Mouse (Mus musculus) forebrain, embryonic 16.5 days (tissue): ENCODE measurements around the gene Ano10. TPM values are rescaled to one million over a fixed set of nuclear protein-coding genes. Genes with fewer than 3 reads are reported as not detected.

ENCODE experiments used
- ATAC-seq: fragments of 200-750 bp; cut with Nextera tagmentation; 2 replicates; pipeline ENCODE4 v1.8.0; 2017; ENCODE audit warnings: mild to moderate bottlenecking, moderate library complexity
- H3K27ac ChIP-seq: fragments of 300-500 bp; sonication (generic); 2 replicates; pipeline ENCODE4 v1.5.1; 2014; ENCODE audit warnings: low read length, control low read depth
- H3K27me3 ChIP-seq: fragments of 300-500 bp; sonication (generic); replicated peaks from 2 replicates; pipeline ENCODE4 v1.6.1; 2014; ENCODE audit warnings: low read length; ENCODE audit not compliant: control insufficient read depth, insufficient read depth
- H3K36me3 ChIP-seq: fragments of 300-500 bp; sonication (generic); 2 replicates; pipeline ENCODE4 v1.6.1; 2014; ENCODE audit not compliant: control insufficient read depth, insufficient read depth
- H3K4me1 ChIP-seq: fragments of 300-500 bp; sonication (generic); replicated peaks from 2 replicates; pipeline ENCODE4 v1.6.1; 2014; ENCODE audit warnings: low read length; ENCODE audit not compliant: control insufficient read depth, insufficient read depth
- H3K4me2 ChIP-seq: fragments of 300-500 bp; sonication (generic); 2 replicates; pipeline ENCODE4 v1.6.1; 2014; ENCODE audit warnings: mild to moderate bottlenecking, low read length, control low read depth
- H3K4me3 ChIP-seq: fragments of 300-500 bp; sonication (generic); replicated peaks from 2 replicates; pipeline ENCODE4 v1.5.1; 2014; ENCODE audit warnings: mild to moderate bottlenecking, low read length, control low read depth
- H3K9ac ChIP-seq: fragments of 300-500 bp; sonication (generic); replicated peaks from 2 replicates; pipeline ENCODE4 v1.6.1; 2014; ENCODE audit warnings: low read depth, low read length, control low read depth
- H3K9me3 ChIP-seq: fragments of 300-500 bp; sonication (generic); 2 replicates; pipeline ENCODE4 v1.6.1; 2016; ENCODE audit warnings: low read length; ENCODE audit not compliant: control insufficient read depth
- WGBS: fragments of 180-500 bp; shearing (Covaris S2); extraction: QIAGEN DNeasy Blood & Tissue Kit; methylation state at CpG from one replicate; pipeline ENCODE4 v1.1.7; 2014; 5-methylcytosine and 5-hydroxymethylcytosine counted together
- polyA plus RNA-seq: library from polyadenylated mRNA; unstranded; fragments of >200 nt; fragmentation: Nextera tagmentation; extraction: Ambion mirVana; gene quantifications from 2 replicates; pipeline ENCODE4 v1.2.1, GENCODE M21; 2015

Ano10 gene
- polyA plus RNA-seq, 1 experiment from 2014 or later, result 35.0 TPM

- no peaks in the 10 kb centered on the region for H3K9me3 ChIP-seq
- H3K4me1 ChIP-seq, result peaks cover 8% of the 10 kb centered on the region
- no peak overlapping the region for H3K27ac ChIP-seq
- no peaks in the 10 kb centered on the region for H3K36me3 ChIP-seq
- H3K27me3 ChIP-seq, result no peaks in the 10 kb centered on the region
- 35% methylated on average over 2 of the region's 2 CpGs for WGBS
- no peak overlapping the region for H3K4me2 ChIP-seq
- no peak for ATAC-seq
- H3K9ac ChIP-seq, result no peak overlapping the region
- H3K4me3 ChIP-seq, result no peak overlapping the region
These were observed 9.5 kb downstream of the Ano10 start for GRCm38 (mm10) chr9:122284696-122285095.

DNA sequence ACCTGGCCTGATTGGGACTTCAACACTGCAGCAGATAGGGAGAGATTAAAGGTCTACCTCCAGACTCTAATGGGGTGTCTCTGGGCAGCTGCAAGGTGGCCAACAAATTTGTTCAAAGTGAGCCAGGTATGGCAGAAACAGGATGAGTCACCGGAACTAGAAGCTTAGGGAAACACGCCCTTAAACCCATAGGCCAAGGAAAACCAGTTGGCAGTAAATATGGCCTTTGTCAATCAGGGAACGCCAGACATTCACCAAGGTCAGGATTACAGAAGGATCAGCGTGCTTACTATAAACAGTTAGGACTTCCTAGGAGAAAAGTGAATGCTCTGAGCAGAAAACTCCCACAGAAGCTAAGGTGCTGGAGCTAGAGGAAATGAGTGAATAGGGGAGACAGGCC lies 13.2 kb downstream of the Ano10 start:
- H3K4me3 ChIP-seq, result no peak overlapping the region
- no peaks in the 10 kb centered on the region for H3K36me3 ChIP-seq
- ATAC-seq, result no peak
- H3K4me2 ChIP-seq, result no peak overlapping the region
- no peak overlapping the region for H3K27ac ChIP-seq
- H3K27me3 ChIP-seq, result no peaks in the 10 kb centered on the region
- 92% methylated on average over 4 of the region's 4 CpGs for WGBS
- no peaks in the 10 kb centered on the region for H3K9me3 ChIP-seq
- peaks cover 6% of the 10 kb centered on the region for H3K4me1 ChIP-seq
- no peak overlapping the region for H3K9ac ChIP-seq

DNA sequence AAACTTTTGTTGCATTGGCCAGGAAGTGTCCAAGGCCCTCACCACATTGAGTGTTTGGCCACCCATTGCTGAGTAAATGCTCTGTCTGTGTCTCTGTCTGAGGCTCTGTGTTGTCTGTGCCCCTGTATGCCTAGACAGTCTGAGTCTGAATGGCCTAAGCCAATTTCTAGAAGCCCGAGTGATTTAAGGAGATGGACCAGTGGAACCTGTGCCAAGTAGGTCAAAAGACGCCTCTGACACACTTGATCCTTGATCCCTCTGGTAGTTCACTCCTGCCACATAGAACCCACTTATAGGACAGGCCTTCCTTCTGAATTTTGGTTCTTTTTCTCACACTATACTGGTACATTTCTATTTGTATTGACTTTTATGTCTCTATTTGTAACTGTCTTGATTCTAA lies 17.6 kb downstream of the Ano10 start:
- ATAC-seq, result no peak
- Histone ChIP-seq H3K9ac (no peak overlapping the region), H3K4me2 (no peak overlapping the region), H3K4me3 (no peak overlapping the region), H3K9me3 (no peaks in the 10 kb centered on the region), H3K4me1 (no peaks in the 10 kb centered on the region), H3K27ac (no peak overlapping the region), H3K36me3 (peaks cover 5% of the 10 kb centered on the region; the same call in 1 of the 2 replicates), H3K27me3 (no peaks in the 10 kb centered on the region)
- 89% methylated on average over 2 of the region's 2 CpGs for WGBS

GRCm38 (mm10) chr9:122276134-122276533 lies 18.1 kb downstream of the Ano10 start:
- Histone ChIP-seq H3K4me3 (no peak overlapping the region), H3K4me2 (no peak overlapping the region), H3K9me3 (no peaks in the 10 kb centered on the region), H3K9ac (no peak overlapping the region), H3K27me3 (no peaks in the 10 kb centered on the region), H3K27ac (no peak overlapping the region), H3K4me1 (no peaks in the 10 kb centered on the region), H3K36me3 (peaks cover 5% of the 10 kb centered on the region; the same call in 1 of the 2 replicates)
- WGBS, result 96% methylated on average over 4 of the region's 4 CpGs
- no peak for ATAC-seq

DNA sequence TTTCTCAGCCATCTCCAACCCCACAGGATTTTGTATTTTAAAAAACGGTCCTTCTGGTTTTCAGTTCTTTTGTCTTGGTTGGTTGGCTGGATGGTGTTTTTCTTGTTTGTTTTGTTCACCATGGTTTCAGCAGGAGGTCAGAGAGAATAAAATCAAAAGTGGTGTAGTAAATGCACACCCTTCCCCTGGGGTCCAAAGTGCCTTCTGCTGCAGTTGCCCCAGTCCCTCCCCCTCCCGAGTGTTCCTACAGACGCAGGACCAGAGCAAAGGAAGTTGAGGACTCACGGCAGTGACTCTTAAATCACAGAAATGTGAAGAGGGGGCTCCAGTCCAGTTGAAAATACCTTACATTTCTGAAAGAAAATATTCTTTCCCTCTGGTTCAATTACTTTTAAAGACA lies 19.9 kb downstream of the Ano10 start:
- H3K27me3 ChIP-seq, result no peaks in the 10 kb centered on the region
- no peak overlapping the region for H3K9ac ChIP-seq
- H3K4me1 ChIP-seq, result no peaks in the 10 kb centered on the region
- no peaks in the 10 kb centered on the region for H3K9me3 ChIP-seq
- H3K36me3 ChIP-seq, result peaks cover 5% of the 10 kb centered on the region; the same call in 1 of the 2 replicates
- no peak for ATAC-seq
- no peak overlapping the region for H3K4me3 ChIP-seq
- H3K4me2 ChIP-seq, result no peak overlapping the region
- WGBS, result 88% methylated on average over 4 of the region's 4 CpGs
- H3K27ac ChIP-seq, result no peak overlapping the region

- no peak for ATAC-seq
- no peaks in the 10 kb centered on the region for H3K4me1 ChIP-seq
- H3K9ac ChIP-seq, result no peak overlapping the region
- no peak overlapping the region for H3K27ac ChIP-seq
- no peak overlapping the region for H3K4me2 ChIP-seq
- WGBS, result 89% methylated on average over 4 of the region's 4 CpGs
- peaks cover 5% of the 10 kb centered on the region; the same call in 1 of the 2 replicates for H3K36me3 ChIP-seq
- no peaks in the 10 kb centered on the region for H3K27me3 ChIP-seq
- H3K9me3 ChIP-seq, result no peaks in the 10 kb centered on the region
- H3K4me3 ChIP-seq, result no peak overlapping the region
These were observed 20.3 kb downstream of the Ano10 start for GRCm38 (mm10) chr9:122273879-122274278.

- no peak overlapping the region for H3K4me3 ChIP-seq
- H3K9me3 ChIP-seq, result no peaks in the 10 kb centered on the region
- no peak for ATAC-seq
- WGBS, result 82% methylated on average over 4 of the region's 4 CpGs
- H3K4me2 ChIP-seq, result no peak overlapping the region
- no peak overlapping the region for H3K27ac ChIP-seq
- no peaks in the 10 kb centered on the region for H3K27me3 ChIP-seq
- peaks cover 5% of the 10 kb centered on the region for H3K36me3 ChIP-seq
- no peak overlapping the region for H3K9ac ChIP-seq
- H3K4me1 ChIP-seq, result no peaks in the 10 kb centered on the region
These were observed 22.4 kb downstream of the Ano10 start for GRCm38 (mm10) chr9:122271866-122272265.

DNA sequence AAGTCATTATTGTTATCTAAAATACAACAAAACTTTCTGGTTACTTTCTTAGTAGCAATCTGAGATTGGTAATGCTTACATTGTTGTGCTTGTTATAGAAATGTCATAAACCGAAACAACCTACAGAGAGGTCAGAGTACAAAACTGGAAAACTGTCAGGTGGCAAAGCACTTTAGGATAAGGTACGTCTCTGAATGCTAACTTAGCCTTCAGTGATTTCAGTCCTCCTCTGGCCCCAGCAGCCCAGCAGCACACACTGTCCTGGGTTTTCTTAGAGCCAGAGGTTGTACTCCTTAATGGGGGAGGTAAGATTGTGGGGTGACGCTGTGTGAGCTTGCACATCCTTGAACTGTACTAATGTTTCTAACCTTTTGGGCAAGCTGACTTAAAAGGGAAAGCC lies 22.9 kb downstream of the Ano10 start:
- ATAC-seq, result no peak
- Histone ChIP-seq H3K36me3 (peaks cover 5% of the 10 kb centered on the region), H3K4me2 (no peak overlapping the region), H3K9me3 (no peaks in the 10 kb centered on the region), H3K9ac (no peak overlapping the region), H3K27me3 (no peaks in the 10 kb centered on the region), H3K27ac (no peak overlapping the region), H3K4me1 (no peaks in the 10 kb centered on the region), H3K4me3 (no peak overlapping the region)
- whole genome bisulfite sequencing, result 97% methylated on average over 3 of the region's 3 CpGs

DNA sequence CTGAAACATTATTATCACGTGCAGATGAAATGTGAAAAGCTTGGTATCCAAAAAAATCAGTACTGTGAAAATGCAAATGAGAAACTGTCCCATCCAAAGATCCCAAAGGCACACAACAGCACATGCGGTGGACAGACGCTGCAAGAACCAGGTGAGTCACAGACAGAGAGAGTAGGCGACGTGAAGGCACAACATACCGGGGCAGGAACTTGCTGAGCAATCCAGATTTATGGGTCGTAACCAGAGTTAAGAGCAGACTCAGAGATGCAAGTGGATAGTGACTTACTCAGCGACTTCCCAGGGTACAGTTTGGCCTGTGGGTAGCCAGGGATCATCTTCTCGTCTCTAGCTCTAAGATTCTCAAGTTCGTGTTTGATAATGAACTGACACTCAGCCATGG lies 23.3 kb downstream of the Ano10 start:
- no peak overlapping the region for H3K27ac ChIP-seq
- 90% methylated on average over 10 of the region's 10 CpGs for WGBS
- ATAC-seq, result no peak
- H3K27me3 ChIP-seq, result no peaks in the 10 kb centered on the region
- peaks cover 5% of the 10 kb centered on the region for H3K36me3 ChIP-seq
- H3K4me2 ChIP-seq, result no peak overlapping the region
- no peaks in the 10 kb centered on the region for H3K4me1 ChIP-seq
- H3K9ac ChIP-seq, result no peak overlapping the region
- no peaks in the 10 kb centered on the region for H3K9me3 ChIP-seq
- no peak overlapping the region for H3K4me3 ChIP-seq
